Mouse (Mus musculus) CH12.LX (cell line): ENCODE measurements at regions not wholly inside any gene's neighbourhood (a gene's known extent, or its start where the extent isn't known, plus 50 kb on each side); places are given as distances from the start of the nearest gene placed in this dataset.

Source experiments
- CHD1 ChIP-seq: IDR thresholded peaks from 2 replicates; pipeline ENCODE4 v1.6.1; 2012; ENCODE audit warnings: low read depth, low read length, improper control_type of control experiment, inconsistent platforms
- CTCF ChIP-seq, 2 experiments: IDR thresholded peaks in 1 of 2; conservative IDR thresholded peaks in 1 of 2; 2 replicates each; pipeline ENCODE4 v1.5.1; 2011 to 2012; ENCODE audit warnings: low read depth in 2 of 2, low read length in 2 of 2, improper control_type of control experiment in 1 of 2, inconsistent platforms in 1 of 2, mild to moderate bottlenecking in 1 of 2, moderate library complexity in 1 of 2
- EP300 ChIP-seq: IDR thresholded peaks from 2 replicates; pipeline ENCODE4 v1.6.1; 2011; ENCODE audit warnings: low read length, improper control_type of control experiment
- HCFC1 ChIP-seq: IDR thresholded peaks from 2 replicates; pipeline ENCODE4 v1.6.1; 2012; ENCODE audit warnings: low read depth, mild to moderate bottlenecking, inconsistent platforms, low read length, improper control_type of control experiment
- IRF4 ChIP-seq: IDR thresholded peaks from 2 replicates; pipeline ENCODE4 v1.6.1; 2014; ENCODE audit warnings: low read depth, mild to moderate bottlenecking, inconsistent platforms, low read length, improper control_type of control experiment
- JUN ChIP-seq: IDR thresholded peaks from 2 replicates; pipeline ENCODE4 v1.6.1; 2011; ENCODE audit warnings: low read depth, mild to moderate bottlenecking, low read length, improper control_type of control experiment, moderate library complexity; ENCODE audit not compliant: insufficient read depth
- NRF1 ChIP-seq: IDR thresholded peaks from 2 replicates; pipeline ENCODE4 v1.6.1; 2014; ENCODE audit warnings: low read depth, mild to moderate bottlenecking, inconsistent platforms, low read length, improper control_type of control experiment, moderate library complexity
- POLR2A ChIP-seq: IDR thresholded peaks from 2 replicates; pipeline ENCODE4 v1.6.1; 2011; ENCODE audit warnings: low read depth, mild to moderate bottlenecking, improper control_type of control experiment, low read length

- TF ChIP-seq HCFC1 (no peak), EP300 (no peak), POLR2A (no peak), JUN (no peak), CTCF (conservative IDR thresholded peaks at IDR 0.05 in 1 of 2, IDR thresholded peaks at IDR 0.05 in 1 of 2; ENCODE audit: low read depth in 2 of 2, low read length in 2 of 2) (no peak), NRF1 (no peak), IRF4 (no peak), CHD1 (no peak)
Measured at GRCm38 (mm10) chr13:53854196-53854595, 201.3 kb downstream of the Drd1 start.
